Mouse (Mus musculus) erythroblast, embryonic 14.5 days (primary cell): ENCODE results near the gene Ptpn12.

Experiments
- GATA1 ChIP-seq: IDR thresholded peaks from 2 replicates; pipeline ENCODE4 v1.6.1; 2012; ENCODE audit warnings: low read length, inconsistent platforms, mixed read lengths
- TAL1 ChIP-seq: IDR thresholded peaks from 3 replicates; pipeline ENCODE4 v1.6.1; 2012; ENCODE audit warnings: low read length, inconsistent platforms, mixed read lengths

- no peak for TF ChIP-seq TAL1
- TF ChIP-seq GATA1, result no peak
Observed at GRCm38 (mm10) chr5:21053571-21054307, 2.0 kb downstream of the Ptpn12 start.
